ENCODE assay signal across 7 mouse cellular contexts in the genomic region with DNA sequence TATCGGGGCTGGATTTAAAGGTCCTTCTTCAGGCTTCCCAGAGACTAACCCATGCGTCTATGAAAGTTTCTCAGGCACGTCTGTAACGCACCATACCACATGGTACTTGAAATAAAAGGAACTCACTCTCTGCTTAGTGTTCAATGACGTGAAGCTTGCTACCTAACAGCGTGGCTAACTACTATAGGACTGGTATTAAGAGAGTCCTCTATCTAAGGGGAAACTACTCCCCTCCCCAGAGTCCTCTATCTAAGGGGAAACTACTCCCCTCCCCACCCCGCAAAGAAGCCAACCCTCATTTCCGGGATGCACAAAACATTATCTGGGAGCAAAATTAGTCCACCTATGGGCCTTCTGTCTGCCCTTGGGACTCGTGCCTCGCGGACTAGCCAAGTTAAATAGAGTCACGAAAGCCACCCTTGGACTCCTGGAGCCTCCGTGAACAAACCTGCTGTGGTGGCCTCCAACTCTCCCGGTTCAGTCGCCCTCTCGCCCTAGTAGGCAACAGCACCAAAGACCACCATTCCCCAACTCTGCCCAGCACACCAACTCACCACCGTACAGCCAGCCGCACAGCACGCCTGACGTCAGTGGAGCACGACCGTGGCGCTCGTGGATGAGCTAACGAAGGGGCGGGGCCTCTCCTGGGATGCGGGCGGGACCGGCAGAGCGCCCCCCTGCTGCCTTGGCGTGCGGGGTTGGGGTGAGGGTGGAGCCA. TPM values are rescaled to one million over a fixed set of nuclear protein-coding genes. Genes with fewer than 3 reads are reported as not detected.
DNase-seq lines count a peak whose midpoint lies in the region; ATAC-seq lines count a peak whose summit lies in the region.

A gene (minus strand): TSS at position 599 of the 718 bp plus-strand sequence.

- intact Hi-C loops in left cerebral cortex, postnatal 36 days (cut with DNase I): loop anchor here (10.0 kb wide), 1 partner anchor 221 kb away; a partner anchor contains a TSS

- DNase-seq in adrenal gland, adult 2 months: peak; percentile 99
- peak; percentile 94 for DNase-seq in embryo, embryonic 11.5 days (ENCODE audit: low read depth, low spot score)
- peak; percentile 98 for DNase-seq in gastrocnemius, postnatal 4 days (ENCODE audit: low spot score in 2 of 2)
- peak; percentile 96 to 98 for DNase-seq in left cerebral cortex, postnatal 36 days (ENCODE audit: low spot score in 2 of 2)
- DNase-seq in midbrain, embryonic 11.5 days (ENCODE audit: low spot score, missing footprints): peak; percentile 100
- peak; percentile 91 for DNase-seq in skeletal muscle tissue, adult 2 months (ENCODE audit: low read depth, low spot score)

- peak within 1 kb of the TSS; percentile 63 for H3K4me3 ChIP-seq in intestine, embryonic 16.5 days (ENCODE audit: low read length)
- H3K4me3 ChIP-seq in midbrain, embryonic 11.5 days (ENCODE audit: low read depth, low read length): peak within 1 kb of the TSS; percentile 71

- peak within 1 kb of the TSS; percentile 76 for H3K9ac ChIP-seq in intestine, embryonic 16.5 days (ENCODE audit: low read depth, low read length)
- peak within 1 kb of the TSS; percentile 75 for H3K9ac ChIP-seq in midbrain, embryonic 11.5 days (ENCODE audit: low read length)

- peak; percentile 98 for ATAC-seq in intestine, embryonic 16.5 days
- peak; percentile 96 for ATAC-seq in midbrain, embryonic 11.5 days (ENCODE audit: low FRiP score)

- H3K9me3 ChIP-seq in intestine, embryonic 16.5 days (ENCODE audit: control insufficient read depth, low read length): no peaks in the 10 kb centered on the region
- H3K9me3 ChIP-seq in midbrain, embryonic 11.5 days (ENCODE audit: control insufficient read depth, low read length): no peaks in the 10 kb centered on the region

- 1% methylated on average over 32 of the region's 32 CpGs for WGBS in intestine, embryonic 16.5 days
- 3% methylated on average over 32 of the region's 32 CpGs for WGBS in midbrain, embryonic 11.5 days

- H3K27me3 ChIP-seq in intestine, embryonic 16.5 days (replicated peaks; ENCODE audit: control insufficient read depth, insufficient read depth, low read length): no peaks in the 10 kb centered on the region
- no peaks in the 10 kb centered on the region for H3K27me3 ChIP-seq in midbrain, embryonic 11.5 days (ENCODE audit: control insufficient read depth, insufficient read depth, low read length)

- peak within 1 kb of the TSS; percentile 73 for H3K4me2 ChIP-seq in intestine, embryonic 16.5 days (ENCODE audit: low read depth, low read length)
- H3K4me2 ChIP-seq in midbrain, embryonic 11.5 days: peak within 1 kb of the TSS; percentile 78

- peak within 1 kb of the TSS; percentile 4 for H3K27ac ChIP-seq in intestine, embryonic 16.5 days (ENCODE audit: low read length)
- no peak within 1 kb of the TSS for H3K27ac ChIP-seq in midbrain, embryonic 11.5 days (ENCODE audit: low read depth, low read length)

- H3K36me3 ChIP-seq in intestine, embryonic 16.5 days (ENCODE audit: control insufficient read depth, insufficient read depth, low read length): no peaks in the 10 kb centered on the region
- no peaks in the 10 kb centered on the region for H3K36me3 ChIP-seq in midbrain, embryonic 11.5 days (ENCODE audit: control insufficient read depth, insufficient read depth, low read length)

- peaks cover 8% of the 10 kb centered on the region; the same call in 1 of the 2 replicates for H3K4me1 ChIP-seq in intestine, embryonic 16.5 days (ENCODE audit: control insufficient read depth, insufficient read depth, low read length)
- peaks cover 8% of the 10 kb centered on the region for H3K4me1 ChIP-seq in midbrain, embryonic 11.5 days (ENCODE audit: control insufficient read depth, insufficient read depth, low read length)

RNA-seq across cellular contexts. Expression of the gene that starts here (rescaled TPM):
- 10 to 100 TPM; 57.4 to 62.8 TPM for total RNA-seq in adrenal gland, adult 2 months (2021)
- polyA plus RNA-seq in adrenal gland, adult 2 months (2012; rRNA removed): 10.4 and 10.5 TPM in 2 replicates
- total RNA-seq in gastrocnemius, postnatal 4 days (2021): 10 to 100 TPM; 44.2 to 45.1 TPM
- 142 and 148 TPM in 2 replicates for polyA plus RNA-seq in intestine, embryonic 16.5 days (2015; fragmentation: Nextera tagmentation; extraction: Ambion mirVana)
- total RNA-seq in left cerebral cortex, postnatal 36 days (2021): 10 to 100 TPM; 51.8 to 52.7 TPM
- 179 and 181 TPM in 2 replicates for polyA plus RNA-seq in midbrain, embryonic 11.5 days (2014; fragmentation: Nextera tagmentation; extraction: Ambion mirVana)

Comparison
In these comparisons a context has a peak if more than half of its experiments do, and no peak if none do; other contexts are left out.
1. RNA of the gene that starts here (polyA plus RNA-seq): 179 to 181 TPM in midbrain, embryonic 11.5 days and 142 to 148 TPM in intestine, embryonic 16.5 days; 10.4 to 10.5 TPM in adrenal gland, adult 2 months; every median in the first group is over 10 times any median in the second.
2. Peak in every context shown above with its lines, with median percentiles within 50 percentile points of each other: DNase-seq.